In genomic region chr17:27907512-27908205, GRCm38 (mm10) we compare ENCODE assay signal across 1 mouse cellular context.
A peak's percentile ranks its signal among the peaks of the same experiment; 100 is the strongest.
TF ChIP-seq lines count a peak whose summit lies in the region.

No protein-coding gene starts in this region.

TF ChIP-seq in MEL, 35 proteins besides CTCF, POLR2A, EP300 and RAD21 (continued from another document):
- TF ChIP-seq TCF12 (IDR thresholded peaks at IDR 0.05; ENCODE audit: low read depth, low read length): 0 out of 2 replicates have a peak, but pooled peaks have one; percentile 33
- no peak for TF ChIP-seq POLR2AphosphoS5 (IDR thresholded peaks at IDR 0.05; ENCODE audit: borderline replicate concordance, low read depth, low read length)
- no peak for TF ChIP-seq ZNF384 (IDR thresholded peaks at IDR 0.05; ENCODE audit: low read depth, low read length)
